Mouse (Mus musculus) mouse embryonic stem cell (cell line): ENCODE results near the gene Shisa7.
"Not testable (repeated sequence)": the region's sequence is repeated elsewhere in the genome, so short reads cannot be mapped to it uniquely, and the experiment has no call there.

ENCODE experiments used
- in situ Hi-C, 2 experiments: fragments of 300-500 bp; cut with MboI; formaldehyde crosslinking; loops; 1 replicate in 1 of 2; 3 replicates in 1 of 2; pipeline ENCODE4 v1.14.3; 2019 to 2020; ENCODE audit warnings: low sequenced_read_pairs in 2 of 2, low pct_unique_long_range_greater_than_20kb in 1 of 2, mixed read lengths in 1 of 2; ENCODE audit not compliant: unreplicated experiment in 1 of 2

The Shisa7 gene

DNA sequence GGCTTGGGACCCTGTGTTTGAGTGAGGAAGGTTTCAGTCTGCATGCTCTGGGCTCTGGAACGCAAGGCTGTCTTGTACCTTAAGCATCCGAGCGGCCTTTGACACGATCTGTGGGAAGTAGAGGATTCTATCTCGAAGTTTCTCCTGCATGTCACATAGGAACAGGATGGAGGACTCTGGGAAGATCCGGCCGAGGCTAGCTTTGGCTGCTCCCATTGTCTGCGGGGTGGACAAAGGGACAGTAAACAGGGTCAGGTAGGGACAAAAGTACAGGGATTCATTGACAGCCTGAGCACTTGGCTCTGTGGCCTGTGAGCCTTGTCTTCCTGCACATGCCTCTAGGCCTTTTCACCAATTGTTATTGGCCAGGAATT is 6.8 kb upstream of the Shisa7 start:
- in situ Hi-C loops, result no loop called here

DNA sequence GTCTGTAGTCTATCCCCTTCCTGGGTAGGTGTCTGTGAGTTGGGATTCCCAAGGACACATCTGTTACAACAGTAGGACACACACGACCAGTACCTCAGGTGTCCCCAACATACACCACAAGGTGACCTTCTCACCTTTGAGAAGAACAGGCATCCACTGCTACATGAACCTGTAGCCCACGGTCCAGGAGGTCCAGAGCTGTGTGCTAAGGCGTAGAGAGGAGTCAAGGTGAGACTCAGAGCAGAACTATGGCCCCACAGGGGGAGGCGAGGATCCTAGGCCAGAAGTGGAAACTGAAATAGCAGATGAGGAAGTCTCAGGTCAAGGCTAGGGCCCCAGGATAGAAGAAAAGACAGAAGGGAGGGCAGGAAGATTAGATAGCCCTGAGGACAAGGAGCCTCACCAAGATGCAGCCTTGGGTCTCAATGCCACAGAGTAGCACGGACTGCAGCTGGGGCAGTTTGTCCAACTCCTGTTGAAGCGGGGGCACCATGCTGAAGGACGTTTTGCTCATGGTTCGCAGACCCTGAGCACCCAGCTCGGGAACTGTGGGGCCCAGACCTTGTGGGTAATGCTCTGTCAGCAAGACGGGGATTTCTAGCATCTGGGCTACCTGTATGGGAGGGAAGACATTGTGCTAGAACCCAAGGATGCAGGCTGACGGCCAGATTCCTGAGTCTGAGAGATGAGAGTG is 6.3 kb upstream of the Shisa7 start:
- in situ Hi-C loops, result no loop called here

DNA sequence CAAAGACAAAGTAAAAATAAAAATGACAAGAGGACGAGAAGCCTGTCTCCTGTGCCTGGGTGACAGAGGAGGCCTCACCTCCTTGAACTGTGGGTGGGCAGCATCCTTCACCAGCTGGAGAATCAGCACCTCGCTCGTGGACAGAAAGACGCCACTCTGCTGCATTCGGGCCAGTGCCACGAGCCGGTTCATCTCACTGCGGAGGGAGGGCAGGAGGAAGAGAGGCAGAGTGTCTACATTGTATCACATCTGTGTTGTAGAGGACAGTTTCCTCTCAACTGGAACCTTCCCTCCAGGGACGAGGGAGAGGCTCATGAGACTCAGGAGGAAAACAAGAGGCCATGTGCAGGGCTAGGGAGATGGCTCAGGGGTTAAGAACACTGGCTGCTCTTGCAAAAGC is 4.9 kb upstream of the Shisa7 start:
- in situ Hi-C loops, result no loop called here

DNA sequence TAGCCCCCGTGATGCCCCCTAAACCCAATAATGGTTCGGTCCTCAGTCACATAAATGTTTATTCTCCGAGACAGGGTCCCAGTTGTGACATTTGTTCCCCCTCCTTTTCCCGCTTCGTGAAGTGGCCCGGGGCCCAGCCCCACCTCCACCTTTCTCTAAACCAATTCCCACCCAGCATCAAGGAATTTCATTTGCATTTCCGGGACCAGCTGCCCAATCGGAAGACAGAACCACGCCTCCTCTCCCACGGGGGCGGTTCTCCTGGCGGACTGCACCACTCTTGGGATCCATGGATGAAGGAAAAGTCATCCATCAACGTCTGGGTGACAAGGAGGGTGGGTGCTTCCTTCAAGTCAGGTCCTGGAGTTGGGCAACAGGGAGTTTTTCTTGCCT is 417 bp upstream of the Shisa7 start:
- in situ Hi-C loops, result no loop called here

DNA sequence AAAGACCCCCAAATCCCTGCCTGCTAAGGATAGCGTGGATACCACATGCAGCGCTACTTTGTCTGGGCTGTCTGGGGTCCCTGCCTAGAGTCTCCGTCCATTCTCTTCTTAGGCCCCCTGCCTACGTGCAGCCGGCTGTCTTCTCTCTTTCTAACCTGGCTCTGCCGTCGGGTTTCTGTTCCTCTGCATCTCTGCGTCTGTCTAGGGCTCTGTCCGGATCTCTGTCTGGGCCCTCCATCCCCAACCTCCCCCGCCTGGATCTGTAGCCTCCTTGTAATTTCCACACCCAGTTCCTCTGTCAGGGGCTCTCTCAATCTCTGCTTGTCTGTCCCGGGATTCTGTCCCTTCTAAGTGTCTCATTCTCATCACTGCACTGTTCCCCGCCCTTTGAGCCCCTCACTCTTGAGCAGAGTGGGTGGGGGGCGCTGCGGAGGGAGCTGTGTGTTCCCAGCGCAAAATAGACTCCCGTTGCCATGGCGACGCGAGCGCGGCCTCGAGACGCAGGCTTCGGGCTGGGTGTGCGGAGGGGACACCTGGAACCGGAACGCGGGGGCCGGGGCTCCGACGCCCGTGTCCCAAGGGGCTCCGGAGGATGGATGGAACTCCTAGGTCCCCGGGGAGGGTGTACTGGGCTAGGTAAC is 772 bp downstream of the Shisa7 start:
- in situ Hi-C loops, result no loop called here

DNA sequence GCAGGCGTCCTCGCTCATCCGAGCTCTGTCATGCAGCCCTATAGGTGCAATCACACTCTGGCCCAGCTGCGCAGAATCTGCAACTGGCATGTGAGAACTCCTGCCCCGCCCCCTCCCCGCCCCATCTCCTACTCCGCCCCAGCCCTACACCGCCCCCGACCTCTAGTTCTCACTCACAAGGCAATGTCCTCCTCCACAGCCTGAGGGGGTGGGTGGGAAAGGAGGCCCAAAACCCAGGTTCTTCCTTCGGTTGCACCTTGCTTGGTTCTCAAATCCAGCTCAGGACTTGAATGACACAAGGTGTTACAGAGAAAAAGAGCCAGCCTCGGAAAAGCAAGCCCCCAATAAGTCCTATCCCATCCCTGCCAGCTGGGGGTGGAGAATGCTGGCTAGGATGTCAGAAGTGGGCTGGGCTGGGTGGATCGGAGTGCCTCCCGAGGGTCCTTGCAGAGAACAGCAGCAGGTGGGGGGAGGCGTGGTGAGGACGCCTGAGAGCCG is 1.8 kb downstream of the Shisa7 start:
- in situ Hi-C loops, result no loop called here

DNA sequence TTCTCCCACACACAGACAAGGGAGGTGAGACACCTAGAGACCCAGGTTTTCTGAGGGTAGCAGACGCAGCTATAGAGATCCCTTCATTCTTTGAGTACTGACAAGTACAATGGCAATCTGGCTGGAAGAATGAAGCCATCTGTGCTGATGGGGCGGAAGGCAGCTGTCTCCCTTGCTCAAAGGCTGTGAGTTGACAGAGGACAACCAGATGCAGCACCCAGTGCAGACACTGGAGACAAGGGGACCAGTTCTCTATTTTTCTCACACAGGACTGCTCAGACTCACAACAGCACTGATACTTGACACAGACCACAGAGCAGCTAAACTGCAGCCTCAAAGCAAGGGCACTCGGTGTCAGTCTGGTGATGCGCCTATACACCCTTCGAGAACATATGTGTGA is 2.4 kb downstream of the Shisa7 start:
- in situ Hi-C loops, result no loop called here

DNA sequence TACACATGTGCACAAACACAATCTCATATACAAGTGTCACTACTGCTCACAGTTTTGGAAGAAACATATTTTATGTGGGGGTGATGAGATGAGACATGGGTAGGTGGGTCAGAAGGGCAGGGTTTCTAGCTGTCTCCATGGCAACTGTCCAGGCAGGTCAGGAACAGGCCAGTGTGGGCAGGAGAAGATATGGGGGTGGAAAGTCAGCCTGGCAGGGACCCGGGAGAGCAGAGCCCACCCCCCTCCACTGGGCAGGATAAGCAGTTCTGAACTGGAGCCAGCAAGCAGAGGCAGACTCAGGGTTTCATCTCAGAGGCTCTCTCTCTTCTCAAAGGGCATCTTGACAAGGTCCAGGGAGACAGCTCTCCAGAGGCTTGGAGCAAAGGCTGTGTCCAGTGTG is 6.9 kb downstream of the Shisa7 start:
- in situ Hi-C loops, result no loop called here

DNA sequence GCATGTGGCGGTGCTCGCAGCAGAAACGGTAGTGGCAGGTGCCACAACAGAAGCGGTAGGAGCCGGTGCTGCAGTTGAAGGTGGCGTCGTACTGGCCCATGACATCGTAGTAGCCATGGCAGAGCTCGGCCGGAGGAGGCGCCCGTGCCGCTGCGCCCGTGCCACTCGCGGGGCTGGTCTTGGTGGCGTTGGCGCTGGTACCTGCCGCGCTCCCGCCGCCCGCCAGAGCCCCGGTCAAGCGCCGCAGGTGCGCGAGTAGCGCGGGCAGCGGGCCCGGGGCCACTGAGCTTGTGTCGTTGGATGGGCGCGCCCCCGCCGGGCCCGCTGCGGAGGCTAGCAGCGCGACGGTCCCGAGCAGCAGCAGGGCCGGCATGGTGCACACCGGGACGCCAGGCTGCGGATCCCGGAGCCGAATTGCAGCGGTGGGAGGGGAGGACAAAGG is 8.1 kb downstream of the Shisa7 start:
- in situ Hi-C loops, result no loop called here

DNA sequence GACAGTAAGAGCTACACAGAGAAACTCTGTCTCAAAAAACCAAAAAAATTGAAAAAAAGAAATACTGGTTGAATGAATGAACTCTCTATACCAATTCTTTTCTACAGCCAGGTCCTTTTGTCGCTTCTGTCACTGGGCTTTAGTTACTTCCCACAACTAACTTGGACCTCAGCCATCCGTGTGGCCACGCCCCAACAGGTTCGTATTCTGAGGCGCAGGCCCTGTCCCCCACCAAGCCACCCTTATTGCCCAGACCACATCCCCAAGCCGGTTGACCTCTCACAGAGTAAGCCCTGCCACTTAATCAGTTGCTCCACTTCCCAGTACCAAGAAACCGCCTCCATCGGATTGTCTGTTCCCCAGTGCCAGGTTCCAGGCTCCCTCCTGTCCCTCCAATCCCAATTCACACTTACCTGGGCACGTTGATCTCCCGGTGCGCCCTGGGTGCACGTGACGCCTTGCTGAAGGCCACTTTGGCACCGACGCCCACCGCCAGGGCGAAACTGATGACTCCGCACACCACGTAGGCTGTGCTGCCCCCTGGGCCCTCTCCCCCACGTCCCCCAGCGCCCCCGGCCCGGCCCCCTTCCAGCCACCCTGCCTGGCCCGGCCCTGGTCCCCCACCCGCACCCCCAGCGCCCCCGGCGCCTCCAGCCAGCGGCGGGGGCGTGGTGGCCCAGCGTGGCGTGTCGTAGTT is 8.7 kb downstream of the Shisa7 start:
- in situ Hi-C loops, result no loop called here

DNA sequence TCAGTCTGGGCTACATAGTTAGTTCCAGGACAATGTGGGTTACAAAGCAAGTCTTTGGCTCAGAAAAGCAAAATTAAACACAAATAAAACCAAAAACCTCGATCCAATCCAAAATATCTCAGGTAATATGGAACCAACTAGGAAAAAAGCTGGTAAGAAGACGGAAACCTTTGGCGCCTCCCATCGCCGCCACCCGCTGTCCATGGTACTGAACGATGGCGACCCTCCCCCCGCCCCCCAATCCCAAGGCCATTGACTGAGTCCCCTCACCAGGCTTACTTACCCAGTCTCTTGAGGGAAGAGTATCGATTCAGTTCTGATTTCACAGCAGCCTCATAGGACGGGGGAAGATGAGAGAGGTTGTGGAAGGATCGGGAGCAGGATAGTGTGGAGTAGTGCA is 14.0 kb downstream of the Shisa7 start:
- in situ Hi-C loops, result no loop called here

DNA sequence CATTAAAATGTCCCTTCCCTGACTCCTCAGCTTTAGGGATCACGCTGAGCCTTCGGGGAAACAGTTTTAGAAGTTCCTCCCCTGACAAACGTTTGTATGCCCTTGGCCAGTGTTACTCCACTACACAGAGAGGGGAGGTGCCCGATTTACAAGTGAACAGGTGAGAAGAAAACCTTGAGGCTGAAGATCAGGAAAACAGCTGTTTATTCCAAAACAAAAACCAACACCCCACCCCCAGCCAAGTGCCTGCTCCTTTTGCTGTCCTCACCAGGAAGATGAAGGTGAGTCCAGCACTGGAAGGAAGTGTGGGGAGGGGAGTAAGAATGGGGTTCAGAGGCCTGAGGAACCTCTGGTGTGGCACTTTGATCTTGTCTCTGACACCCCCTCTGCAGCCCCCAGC is 19.1 kb downstream of the Shisa7 start:
- in situ Hi-C loops, result no loop called here

DNA sequence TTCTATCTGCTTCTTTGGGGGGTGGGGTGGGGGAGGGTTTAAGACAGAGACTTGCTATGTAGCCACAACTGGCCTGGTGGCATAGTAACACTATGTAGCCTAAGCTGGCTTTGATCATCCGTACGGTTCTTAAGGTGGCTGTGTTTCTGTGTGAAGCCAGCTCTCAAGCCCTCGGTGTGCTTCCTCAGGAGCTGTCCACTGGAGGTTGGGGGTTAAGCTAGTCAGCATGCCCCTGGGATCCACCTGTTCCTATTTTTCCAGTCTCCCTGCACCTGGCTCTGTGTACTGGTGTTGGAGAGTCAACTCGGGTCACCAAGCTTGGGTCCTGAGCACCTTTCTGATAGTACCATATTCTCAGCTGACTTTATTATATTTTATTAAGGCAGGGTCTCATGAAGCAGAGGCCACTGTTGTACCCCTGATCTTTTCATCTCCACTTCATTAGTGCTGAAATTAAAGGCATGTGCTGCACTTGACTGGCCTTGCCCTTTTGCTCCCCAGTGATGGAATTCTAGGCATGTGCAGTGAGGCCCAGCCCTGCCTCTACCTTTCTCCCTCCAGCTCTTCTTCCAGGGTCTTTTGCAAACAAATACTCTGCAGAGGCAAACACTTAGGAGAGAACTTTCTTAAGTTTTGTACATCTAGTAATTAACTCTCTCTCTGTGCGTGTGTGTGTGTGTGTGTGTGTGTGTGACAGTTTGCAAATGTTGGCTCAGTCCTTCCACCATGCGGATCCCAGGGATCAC is 22.2 kb downstream of the Shisa7 start:
- in situ Hi-C loops, result no loop called here

DNA sequence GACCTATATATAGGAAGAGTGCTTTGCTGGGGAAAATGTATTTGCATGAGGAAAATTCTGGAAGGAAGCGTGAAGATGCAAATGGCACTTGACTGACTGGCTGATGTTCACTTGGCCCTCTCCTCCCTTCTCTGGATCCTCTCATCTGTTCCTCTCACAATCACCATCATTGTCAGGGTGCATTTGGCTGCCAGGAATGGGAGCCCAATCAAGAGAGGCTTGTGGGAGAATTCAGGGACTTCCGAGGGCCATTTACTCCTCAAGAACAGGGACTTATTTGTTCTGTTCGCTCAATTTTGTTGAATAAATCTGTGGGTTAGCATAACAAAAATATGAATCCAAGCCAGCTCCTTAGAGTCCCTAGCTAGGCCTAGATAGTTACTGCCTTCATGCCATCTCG is 22.8 kb downstream of the Shisa7 start:
- in situ Hi-C loops, result no loop called here

DNA sequence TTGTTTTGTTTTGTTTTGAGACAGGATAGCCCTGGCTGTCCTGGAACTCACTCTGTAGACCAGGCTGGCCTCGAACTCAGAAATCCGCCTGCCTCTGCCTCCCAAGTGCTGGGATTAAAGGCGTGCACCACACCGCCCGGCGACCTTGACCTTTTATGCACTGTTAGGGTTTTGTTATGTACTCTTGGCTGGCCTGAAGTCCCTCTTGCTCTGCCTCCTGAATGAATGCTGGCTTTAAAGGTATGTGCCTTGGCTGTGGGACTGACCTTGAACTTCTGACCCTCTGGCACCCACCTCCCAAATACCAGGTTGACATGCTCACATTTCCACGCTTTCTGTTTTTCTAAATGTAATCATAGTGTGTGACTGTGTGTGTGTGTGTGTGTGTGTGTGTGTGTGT is 23.6 kb downstream of the Shisa7 start:
- in situ Hi-C loops, result not testable (repeated sequence)

DNA sequence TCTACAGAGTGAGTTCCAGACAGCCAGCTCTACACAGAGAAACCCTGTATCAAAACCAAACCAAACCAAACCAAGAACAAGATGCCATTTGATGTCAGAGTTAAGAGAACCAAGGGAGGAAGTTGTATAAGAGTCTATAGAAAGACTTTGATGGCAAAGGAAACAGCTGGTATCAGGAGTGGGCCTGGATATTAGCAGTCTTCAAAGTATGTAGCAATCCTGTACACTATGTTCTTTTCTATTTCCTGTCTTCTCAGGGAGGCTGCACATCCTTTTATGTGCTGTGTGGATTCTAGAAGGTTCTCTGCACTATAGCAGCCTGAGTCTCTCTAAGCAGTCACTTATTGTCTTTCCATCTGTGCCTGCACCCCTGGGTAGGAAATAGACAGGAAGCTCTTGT is 27.9 kb downstream of the Shisa7 start:
- in situ Hi-C loops, result no loop called here

DNA sequence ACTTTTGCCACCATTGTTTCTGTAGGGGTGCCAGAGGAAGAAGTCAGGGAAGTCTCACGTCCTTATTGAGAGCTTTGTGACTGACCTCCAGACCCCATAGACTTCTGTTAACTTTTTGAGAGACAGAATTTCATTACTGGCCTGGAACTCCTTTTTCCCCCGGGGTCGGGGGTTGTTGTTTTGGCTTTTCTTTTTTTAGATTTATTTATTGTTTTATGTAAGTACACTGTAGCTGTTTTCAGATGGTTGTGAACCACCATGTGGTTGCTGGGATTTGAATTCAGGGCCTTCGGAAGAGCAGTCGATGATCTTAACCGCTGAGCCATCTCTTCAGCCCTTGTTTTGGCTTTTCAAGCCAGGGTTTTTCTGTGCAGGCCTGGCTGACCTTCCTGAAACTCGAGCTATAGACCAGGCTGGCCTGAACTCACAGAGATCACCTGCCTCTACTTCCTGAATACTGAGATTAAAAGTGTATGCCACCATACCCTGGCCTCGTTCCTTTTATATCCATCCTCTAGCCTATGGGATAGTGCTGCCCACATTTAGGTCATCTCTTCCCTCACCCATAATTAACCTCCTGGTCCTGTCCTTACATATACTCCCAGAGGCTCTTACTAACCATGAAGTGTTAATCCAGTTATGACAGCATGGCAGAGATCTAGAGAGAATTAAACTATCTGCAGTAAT is 31.2 kb downstream of the Shisa7 start:
- in situ Hi-C loops, result no loop called here

DNA sequence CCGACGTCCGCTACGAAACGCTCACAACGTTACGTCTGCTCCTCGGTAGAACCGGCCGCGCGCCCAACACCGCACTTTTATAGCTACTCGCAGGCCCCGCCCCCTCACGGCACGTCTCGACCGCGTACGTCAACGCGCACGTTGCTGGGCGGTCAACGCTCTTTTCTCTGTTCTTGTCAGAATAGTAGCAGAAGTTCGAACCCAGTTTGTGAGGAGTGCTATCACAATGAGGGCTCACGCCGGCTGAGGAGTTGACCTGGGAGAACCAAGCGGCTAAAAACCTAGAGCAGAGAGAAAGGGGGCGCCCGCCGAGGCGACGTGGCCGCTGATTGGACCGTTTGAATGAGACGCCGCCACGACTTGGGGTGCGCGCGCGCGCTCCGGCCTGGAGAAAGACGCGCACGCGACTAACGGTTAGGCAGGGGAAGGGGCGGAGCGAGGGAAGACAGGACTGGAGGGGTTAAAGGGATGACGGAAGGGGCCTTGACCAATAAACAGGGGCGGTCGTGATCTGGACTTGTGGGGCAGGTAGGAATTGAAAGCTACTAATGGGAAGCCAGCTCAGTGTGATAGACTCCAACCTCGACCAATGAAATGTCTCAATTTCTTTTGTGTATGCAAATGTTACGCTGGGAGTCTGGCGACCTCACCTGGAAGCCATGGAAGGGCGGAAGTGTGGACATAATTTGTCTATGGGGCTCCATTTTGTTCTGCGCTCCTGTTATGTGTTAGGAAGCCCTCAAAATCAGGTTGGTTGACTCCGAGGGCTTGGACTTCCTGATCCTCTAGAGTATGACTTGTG is 32.0 kb downstream of the Shisa7 start, which contains the start of gene Ube2s:
Gene Ube2s (minus strand): TSS at position 288 of the 802 bp plus-strand sequence.
- in situ Hi-C loops, result no loop called here
